Mouse (Mus musculus): ENCODE data around the gene Luzp1. TPM values are rescaled to one million over a fixed set of nuclear protein-coding genes. Genes with fewer than 3 reads are reported as not detected.

The Luzp1 gene
- polyA plus RNA-seq (2014; fragmentation: Illumina TruSeq; extraction: RNeasy Lipid Tissue Mini Kit (QIAGEN cat#74804); ENCODE audit: low read depth, low replicate concordance): 18.3 TPM

DNA sequence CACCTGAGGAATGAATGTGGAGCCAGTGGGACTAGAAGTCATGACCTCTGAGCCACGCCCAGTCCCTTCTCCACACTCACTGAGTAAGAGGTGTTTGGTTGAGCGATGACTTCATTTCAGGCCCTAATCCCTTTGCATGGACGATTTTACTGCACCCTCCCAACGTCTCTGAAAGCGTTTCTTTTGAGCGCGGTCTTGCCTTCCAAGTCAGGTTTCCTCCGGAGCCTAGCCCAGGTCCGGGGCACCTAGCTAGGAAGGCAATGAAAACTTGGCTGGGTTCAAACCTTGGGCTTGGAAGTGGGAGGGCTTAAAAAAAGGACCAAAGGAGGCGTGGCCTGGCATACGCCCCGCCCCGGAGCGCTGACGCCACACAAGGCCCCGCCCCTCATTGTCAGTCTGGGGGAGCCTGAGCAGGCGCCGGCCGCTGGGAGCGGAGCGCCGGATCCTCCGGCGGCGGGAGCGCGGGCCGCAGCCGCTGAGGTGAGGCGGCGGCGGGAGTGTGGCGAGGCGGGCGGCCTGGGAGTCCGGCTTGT is at the start of gene Luzp1:
TSS of gene Luzp1 (plus strand) at position 391 of the 533 bp plus-strand sequence.

DNA sequence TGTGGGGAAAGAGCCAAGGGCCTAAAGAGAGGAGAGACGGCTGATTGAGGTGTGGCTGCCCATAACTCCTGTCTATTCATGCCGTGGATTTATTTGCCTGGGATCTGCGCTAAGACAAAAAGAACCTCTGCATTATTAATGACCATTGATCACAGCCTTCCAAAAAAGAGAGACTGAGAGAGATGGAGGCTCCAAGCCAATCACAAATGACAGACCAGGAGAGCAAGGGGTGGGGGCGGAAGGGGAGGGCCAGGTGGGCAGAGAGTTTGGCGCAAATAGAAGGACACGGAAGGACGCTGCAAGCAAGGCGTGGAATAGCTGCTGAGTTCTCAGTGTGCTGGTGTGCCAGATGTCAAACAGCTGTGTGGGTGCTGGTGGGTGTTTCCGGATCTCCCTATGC is 46.3 kb upstream of the Luzp1 start, which contains the start of gene Htr1d:
TSS of gene Htr1d (plus strand) at position 301 of the 400 bp plus-strand sequence.

DNA sequence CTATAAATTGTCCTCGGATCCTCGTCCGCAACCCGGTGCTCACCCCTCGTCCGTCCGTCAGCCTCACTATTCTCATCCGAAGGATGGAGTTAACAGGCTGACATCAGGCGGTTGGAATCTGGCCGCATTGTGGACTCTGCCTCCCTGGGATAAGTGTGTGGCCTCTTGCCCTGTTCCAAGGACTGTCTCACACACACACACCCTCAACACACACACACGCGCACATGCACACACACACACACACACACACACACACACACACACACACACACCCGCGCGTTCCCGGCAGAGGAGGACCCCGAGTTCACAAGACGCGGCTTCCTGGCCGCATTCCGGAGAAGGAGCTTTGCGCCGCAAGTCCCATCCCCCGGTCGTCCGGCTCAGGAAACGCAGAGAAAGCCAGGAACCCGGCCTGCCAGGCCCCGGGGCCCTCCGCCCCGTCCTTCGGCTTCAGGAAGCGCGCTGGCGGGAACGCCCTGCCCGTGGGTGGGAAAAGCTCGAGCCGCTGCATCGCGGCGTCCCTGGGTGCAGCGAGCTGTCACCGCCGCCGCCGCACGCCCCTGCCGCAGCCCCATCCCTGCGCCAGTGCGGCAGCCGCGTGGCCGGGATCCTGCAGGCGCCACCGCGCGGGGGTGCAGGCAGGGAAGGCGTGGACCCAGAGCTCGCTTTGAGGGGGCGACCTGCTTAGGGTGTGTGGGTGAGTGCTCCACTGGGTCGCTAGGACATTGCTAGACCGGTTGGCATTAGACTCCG is 7.3 kb upstream of the Luzp1 start, which contains the start of gene 6030445D17Rik:
TSS of gene 6030445D17Rik (plus strand) at position 165 of the 753 bp plus-strand sequence.

DNA sequence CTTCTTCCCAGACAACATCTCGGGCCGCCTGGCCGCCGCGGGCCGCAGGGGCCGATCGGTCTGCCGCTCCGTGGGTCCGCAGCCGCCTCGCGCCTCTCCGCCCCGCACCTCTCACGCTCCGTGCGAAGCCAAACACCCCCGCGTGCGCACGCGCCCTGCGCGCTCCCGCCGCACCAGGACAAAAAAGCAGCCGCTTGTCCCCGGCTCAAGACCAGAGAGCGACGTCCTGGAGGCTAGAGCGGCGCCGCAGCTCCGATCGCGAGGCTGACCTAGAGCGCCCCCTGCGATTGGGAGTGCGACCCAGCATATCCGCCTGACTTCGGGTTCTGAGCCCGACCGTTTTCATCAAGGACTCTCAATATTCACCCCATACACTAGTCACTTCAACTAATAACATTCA is 133.0 kb downstream of the Luzp1 start, which contains the start of gene Kdm1a:
TSS of gene Kdm1a (minus strand) at position 156 of the 400 bp plus-strand sequence.

Other genes with a start within 250 kb of the Luzp1 start
- gene Tcea3, start 222.0 kb upstream of the Luzp1 start, polyA plus RNA-seq (2014; fragmentation: Illumina TruSeq; extraction: RNeasy Lipid Tissue Mini Kit (QIAGEN cat#74804); ENCODE audit: low read depth, low replicate concordance): 17.5 TPM
- gene Zfp46, start 185.1 kb upstream of the Luzp1 start, polyA plus RNA-seq (2014; fragmentation: Illumina TruSeq; extraction: RNeasy Lipid Tissue Mini Kit (QIAGEN cat#74804); ENCODE audit: low read depth, low replicate concordance): 20.5 TPM
- gene Hnrnpr, start 158.8 kb upstream of the Luzp1 start, polyA plus RNA-seq (2014; fragmentation: Illumina TruSeq; extraction: RNeasy Lipid Tissue Mini Kit (QIAGEN cat#74804); ENCODE audit: low read depth, low replicate concordance): 58.4 TPM
- not detected for gene Htr1d, start 46.2 kb upstream of the Luzp1 start, polyA plus RNA-seq (2014; fragmentation: Illumina TruSeq; extraction: RNeasy Lipid Tissue Mini Kit (QIAGEN cat#74804); ENCODE audit: low read depth, low replicate concordance)
- gene 6030445D17Rik, start 7.5 kb upstream of the Luzp1 start, polyA plus RNA-seq (2014; fragmentation: Illumina TruSeq; extraction: RNeasy Lipid Tissue Mini Kit (QIAGEN cat#74804); ENCODE audit: low read depth, low replicate concordance): 0.58 TPM
- gene Kdm1a, start 133.0 kb downstream of the Luzp1 start, polyA plus RNA-seq (2014; fragmentation: Illumina TruSeq; extraction: RNeasy Lipid Tissue Mini Kit (QIAGEN cat#74804); ENCODE audit: low read depth, low replicate concordance): 41.1 TPM
- gene Tex46, start 140.7 kb downstream of the Luzp1 start, polyA plus RNA-seq (2014; fragmentation: Illumina TruSeq; extraction: RNeasy Lipid Tissue Mini Kit (QIAGEN cat#74804); ENCODE audit: low read depth, low replicate concordance): 1.3 TPM
- not detected for gene Lactbl1, start 152.9 kb downstream of the Luzp1 start, polyA plus RNA-seq (2014; fragmentation: Illumina TruSeq; extraction: RNeasy Lipid Tissue Mini Kit (QIAGEN cat#74804); ENCODE audit: low read depth, low replicate concordance)